Mouse (Mus musculus): ENCODE results near the gene Ptgdr. TPM values are rescaled to one million over a fixed set of nuclear protein-coding genes. Genes with fewer than 3 reads are reported as not detected.
"Not testable (repeated sequence)": the region's sequence is repeated elsewhere in the genome, so short reads cannot be mapped to it uniquely, and the experiment has no call there.

Ptgdr gene
- polyA plus RNA-seq, 1 experiment from 2014 or later, result not detected

GRCm38 (mm10) chr14:44827736-44828135 is 31.4 kb downstream of the Ptgdr start:
- Histone ChIP-seq H3K9me3 (ENCODE audit: control insufficient read depth, low read length) (no peaks in the 10 kb centered on the region), H3K4me2 (ENCODE audit: low read depth, low read length) (no peak overlapping the region), H3K27ac (ENCODE audit: low read length) (no peak overlapping the region), H3K4me1 (ENCODE audit: control insufficient read depth, insufficient read depth, low read length) (no peaks in the 10 kb centered on the region), H3K9ac (ENCODE audit: low read depth, low read length) (no peak overlapping the region), H3K36me3 (ENCODE audit: control insufficient read depth, insufficient read depth, low read length) (no peaks in the 10 kb centered on the region), H3K4me3 (ENCODE audit: low read length) (no peak overlapping the region), H3K27me3 (replicated peaks; ENCODE audit: control insufficient read depth, insufficient read depth, low read length) (no peaks in the 10 kb centered on the region)
- 63% methylated on average over 4 of the region's 4 CpGs for WGBS
- ATAC-seq, result no peak

DNA sequence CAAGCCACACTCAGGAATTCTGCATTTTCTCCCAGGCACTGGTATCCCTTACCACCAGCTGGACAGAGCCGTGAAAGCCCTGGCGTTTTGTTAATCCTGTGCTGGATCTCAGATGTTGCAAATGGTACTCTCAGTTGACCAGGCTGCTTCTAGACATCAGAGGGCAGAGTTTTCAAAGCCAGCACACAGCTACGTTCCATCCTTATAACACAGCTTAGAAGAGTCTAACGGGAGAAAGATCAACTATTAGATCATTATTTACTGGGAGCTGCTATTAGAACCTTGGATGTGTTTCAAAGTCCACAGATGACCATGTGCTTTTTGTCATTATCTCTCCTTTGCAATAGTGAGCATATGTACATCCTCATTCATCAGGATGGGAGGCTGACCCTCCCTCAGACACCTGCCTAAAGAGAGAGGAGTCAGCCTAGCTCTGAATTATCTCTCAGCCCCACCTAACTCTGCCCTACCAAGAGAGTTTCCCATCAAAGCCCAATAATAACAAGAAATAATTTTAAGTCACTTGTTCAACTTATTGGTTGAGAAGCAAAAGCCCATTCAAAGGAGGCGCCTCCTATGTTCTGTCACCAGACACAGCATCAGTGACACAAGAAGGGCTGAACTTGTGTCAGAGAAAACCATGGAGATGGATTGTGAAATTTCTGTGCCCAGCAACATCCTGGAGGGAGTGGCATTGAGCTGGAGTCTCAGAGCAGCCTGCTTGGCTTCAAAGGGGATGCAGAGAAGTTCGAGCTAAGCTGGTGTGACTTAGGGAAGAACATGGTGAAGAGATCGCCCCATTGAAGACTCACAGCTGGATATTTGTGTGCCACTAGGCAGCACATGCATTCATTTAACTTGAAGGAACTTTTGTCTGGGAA is 37.8 kb downstream of the Ptgdr start:
- Histone ChIP-seq H3K4me1 (ENCODE audit: control insufficient read depth, insufficient read depth, low read length) (no peaks in the 10 kb centered on the region), H3K27ac (ENCODE audit: low read length) (no peak overlapping the region), H3K9ac (ENCODE audit: low read depth, low read length) (no peak overlapping the region), H3K9me3 (ENCODE audit: control insufficient read depth, low read length) (no peaks in the 10 kb centered on the region), H3K27me3 (replicated peaks; ENCODE audit: control insufficient read depth, insufficient read depth, low read length) (no peaks in the 10 kb centered on the region), H3K4me3 (ENCODE audit: low read length) (no peak overlapping the region), H3K4me2 (ENCODE audit: low read depth, low read length) (no peak overlapping the region), H3K36me3 (ENCODE audit: control insufficient read depth, insufficient read depth, low read length) (no peaks in the 10 kb centered on the region)
- 68% methylated on average over 7 of the region's 7 CpGs for WGBS
- no peak for ATAC-seq

DNA sequence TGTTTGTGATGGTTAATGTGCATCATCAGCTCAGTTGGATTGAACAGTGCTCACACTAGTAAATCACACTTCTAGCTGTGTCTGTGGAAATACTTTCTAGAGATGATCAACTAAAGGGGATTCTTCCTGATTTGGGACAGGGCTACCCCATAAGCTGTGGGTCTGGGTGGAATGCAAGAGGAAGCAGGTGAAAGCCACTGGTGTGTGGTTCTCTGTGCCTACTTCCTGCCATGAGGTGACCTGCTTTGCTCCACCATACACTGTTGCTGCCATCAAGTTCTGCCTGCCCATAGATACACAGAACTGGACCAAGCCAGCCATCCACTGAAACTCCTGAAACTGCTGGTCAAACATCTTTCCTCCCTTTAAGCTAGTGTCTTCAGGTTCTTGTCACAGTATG is 46.0 kb downstream of the Ptgdr start:
- ATAC-seq; H3K27me3 ChIP-seq (replicated peaks; ENCODE audit: control insufficient read depth, insufficient read depth, low read length); H3K9me3 ChIP-seq (ENCODE audit: control insufficient read depth, low read length); H3K36me3 ChIP-seq (ENCODE audit: control insufficient read depth, insufficient read depth, low read length); H3K9ac ChIP-seq (ENCODE audit: low read depth, low read length); H3K4me3 ChIP-seq (ENCODE audit: low read length); H3K4me1 ChIP-seq (ENCODE audit: control insufficient read depth, insufficient read depth, low read length); H3K27ac ChIP-seq (ENCODE audit: low read length); H3K4me2 ChIP-seq (ENCODE audit: low read depth, low read length): not testable (repeated sequence)

Other genes with a start within 250 kb of the Ptgdr start
- gene Gm5624, start 231.4 kb downstream of the Ptgdr start, polyA plus RNA-seq (2015; fragmentation: Nextera tagmentation; extraction: Ambion mirVana), result not detected in 2 replicates
- gene Gm8257, start 152.9 kb downstream of the Ptgdr start, polyA plus RNA-seq (2015; fragmentation: Nextera tagmentation; extraction: Ambion mirVana), result not detected in 2 replicates
- not detected in 2 replicates for gene Gm8267, start 109.0 kb downstream of the Ptgdr start, polyA plus RNA-seq (2015; fragmentation: Nextera tagmentation; extraction: Ambion mirVana)
- gene Ptger2, start 128.8 kb upstream of the Ptgdr start, polyA plus RNA-seq (2015; fragmentation: Nextera tagmentation; extraction: Ambion mirVana), result 1.3 and 1.5 TPM in 2 replicates

All from intestine, embryonic 16.5 days (tissue).